Mouse (Mus musculus) G1E (cell line): ENCODE measurements around the gene Mfsd13b. TPM values are rescaled to one million over a fixed set of nuclear protein-coding genes. Genes with fewer than 3 reads are reported as not detected.
"Not testable (repeated sequence)": the region's sequence is repeated elsewhere in the genome, so short reads cannot be mapped to it uniquely, and the experiment has no call there.

ENCODE experiments used
- ATAC-seq: 2 replicates; pipeline ENCODE4 v1.8.0; 2016; ENCODE audit warnings: mild to moderate bottlenecking; ENCODE audit not compliant: insufficient number of reproducible peaks, poor library complexity, low FRiP score, severe bottlenecking; ENCODE audit errors: extremely low read depth
- DNase-seq: peaks from one replicate; pipeline ENCODE4 v3.0.0; 2012; ENCODE audit warnings: low spot score
- H3K27me3 ChIP-seq: 2 replicates; pipeline ENCODE4 v1.6.1; 2012; ENCODE audit warnings: mild to moderate bottlenecking, low read length, inconsistent platforms; ENCODE audit not compliant: insufficient read depth
- H3K36me3 ChIP-seq: replicated peaks from 2 replicates; pipeline ENCODE3; 2012; ENCODE audit warnings: mild to moderate bottlenecking, inconsistent platforms
- H3K4me1 ChIP-seq: 2 replicates; pipeline ENCODE4 v1.6.1; 2012; ENCODE audit warnings: low read depth, low read length, inconsistent platforms, mixed read lengths; ENCODE audit not compliant: insufficient read depth
- H3K4me3 ChIP-seq: 2 replicates; pipeline ENCODE4 v1.5.1; 2012; ENCODE audit warnings: low read depth, mild to moderate bottlenecking, inconsistent platforms, low read length, moderate library complexity, mixed read lengths
- H3K9me3 ChIP-seq: replicated peaks from 2 replicates; pipeline ENCODE4 v1.6.1; 2012; ENCODE audit warnings: inconsistent platforms
- CTCF ChIP-seq: IDR thresholded peaks from 2 replicates; pipeline ENCODE4 v1.5.1; 2012; ENCODE audit warnings: low read depth, low read length, inconsistent platforms, mixed read lengths
- GATA1 ChIP-seq: IDR thresholded peaks from 2 replicates; pipeline ENCODE4 v1.6.1; 2012; ENCODE audit warnings: borderline replicate concordance, low read length, inconsistent platforms, mixed read lengths
- GATA2 ChIP-seq: IDR thresholded peaks from 2 replicates; pipeline ENCODE4 v1.6.1; 2012; ENCODE audit warnings: low read depth, low read length, inconsistent platforms, borderline replicate concordance
- POLR2AphosphoS5 ChIP-seq: IDR thresholded peaks from 2 replicates; pipeline ENCODE4 v1.6.1; 2012; ENCODE audit warnings: low read depth, low read length, inconsistent platforms; ENCODE audit not compliant: insufficient replicate concordance
- TAL1 ChIP-seq: conservative IDR thresholded peaks from 2 replicates; pipeline ENCODE4 v1.6.1; 2012; ENCODE audit warnings: low read depth, low read length, inconsistent platforms, mixed read lengths
- polyA plus RNA-seq: library from polyadenylated mRNA; stranded (reverse); fragments of >175 nt; gene quantifications from 2 replicates; pipeline ENCODE4 v1.2.3, GENCODE M21; 2012
- total RNA-seq, 2 experiments: library from RNA; stranded (forward) in 1 of 2; stranded (reverse) in 1 of 2; fragments of 200-1000 nt in 1 of 2; fragments of >200 nt in 1 of 2; fragmentation: Nextera tagmentation in 1 of 2; gene quantifications; 2 replicates each; pipeline ENCODE4 v1.2.3; 2014 to 2017

Gene Mfsd13b
- total and polyA plus RNA-seq, 3 experiments = 0.38 to 4.5 TPM; not detected in 1

DNA sequence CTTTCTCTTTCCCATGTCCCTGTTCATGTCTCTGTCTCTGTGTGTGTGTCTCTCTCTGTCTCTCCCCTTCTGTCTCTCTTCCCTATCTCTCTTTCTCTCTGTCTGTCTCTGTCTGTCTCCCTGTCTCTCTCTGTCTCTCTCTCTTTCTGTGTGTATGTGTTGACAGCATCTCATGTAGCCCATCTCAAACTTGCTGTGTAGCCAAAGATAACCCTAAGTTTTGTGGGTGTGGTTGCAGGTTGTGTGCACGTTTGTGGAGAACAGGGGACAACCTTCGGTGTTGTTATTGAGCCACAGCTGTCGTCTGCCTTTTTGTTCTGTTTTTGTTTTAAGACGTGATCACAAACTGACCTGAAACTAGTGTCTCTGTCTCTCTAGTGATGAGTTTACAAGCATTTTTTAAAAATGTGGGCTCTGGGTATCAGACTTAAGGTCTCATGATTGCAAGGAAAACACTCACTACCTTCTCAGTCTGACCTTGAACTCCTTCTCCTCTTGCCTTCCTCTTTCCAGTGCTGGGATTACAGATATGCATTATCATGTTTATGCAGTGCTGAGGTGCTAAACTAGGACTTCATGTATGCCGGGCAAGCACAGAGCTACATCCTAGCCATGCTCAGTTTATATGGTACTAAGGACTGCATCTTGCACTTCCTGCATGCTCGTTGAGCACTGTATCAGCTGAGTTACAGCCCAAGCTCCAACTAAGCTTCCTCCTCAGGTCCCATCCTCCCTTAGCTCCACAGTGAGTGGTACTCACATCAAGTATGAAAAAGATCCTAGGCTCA, 43.1 kb downstream of the Mfsd13b start:
- Histone ChIP-seq H3K27me3 (peaks cover 27% of the 10 kb centered on the region), H3K9me3 (no peaks in the 10 kb centered on the region), H3K4me3 (no peak overlapping the region), H3K36me3 (no peaks in the 10 kb centered on the region), H3K4me1 (peaks cover 9% of the 10 kb centered on the region; the same call in 1 of the 2 replicates)
- ATAC-seq (no peak), DNase-seq (no peak)
- TF ChIP-seq GATA2 (no peak), TAL1 (no peak), CTCF (no peak), GATA1 (no peak), POLR2AphosphoS5 (no peak)

- Histone ChIP-seq H3K27me3 (peaks cover 25% of the 10 kb centered on the region; the same call in 1 of the 2 replicates), H3K9me3 (no peaks in the 10 kb centered on the region), H3K4me1 (peaks cover 12% of the 10 kb centered on the region; the same call in 1 of the 2 replicates), H3K4me3 (no peak overlapping the region), H3K36me3 (no peaks in the 10 kb centered on the region)
- ATAC-seq (no peak), DNase-seq (no peak)
- TF ChIP-seq GATA2 (no peak), POLR2AphosphoS5 (no peak), TAL1 (no peak), GATA1 (no peak), CTCF (no peak)
Measured at GRCm38 (mm10) chr7:121026300-121026699, 44.0 kb downstream of the Mfsd13b start.

DNA sequence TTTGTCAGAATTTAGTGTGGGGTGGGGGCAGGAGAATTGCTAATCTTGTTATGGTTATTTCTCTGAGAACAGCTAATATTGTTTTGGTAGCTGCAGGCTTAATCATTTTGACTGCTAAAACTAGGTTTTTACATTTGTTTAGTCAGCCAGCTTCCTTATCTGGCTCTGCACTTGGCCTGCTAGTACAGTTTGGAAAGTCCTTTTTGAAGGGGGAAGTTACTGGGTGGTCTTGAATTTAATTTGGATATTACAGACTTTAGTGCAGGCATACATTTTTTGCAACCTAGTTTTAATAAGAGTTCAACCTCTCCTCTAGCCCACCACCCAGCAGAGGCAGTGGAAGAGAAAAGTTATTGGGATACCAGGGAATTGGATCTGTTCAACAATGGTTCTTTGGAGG, 47.6 kb downstream of the Mfsd13b start:
- not testable (repeated sequence) for H3K9me3 ChIP-seq, ATAC-seq, DNase-seq, H3K4me3 ChIP-seq, H3K36me3 ChIP-seq
- Histone ChIP-seq H3K27me3 (peaks cover 11% of the 10 kb centered on the region; the same call in 1 of the 2 replicates), H3K4me1 (peaks cover 20% of the 10 kb centered on the region)

DNA sequence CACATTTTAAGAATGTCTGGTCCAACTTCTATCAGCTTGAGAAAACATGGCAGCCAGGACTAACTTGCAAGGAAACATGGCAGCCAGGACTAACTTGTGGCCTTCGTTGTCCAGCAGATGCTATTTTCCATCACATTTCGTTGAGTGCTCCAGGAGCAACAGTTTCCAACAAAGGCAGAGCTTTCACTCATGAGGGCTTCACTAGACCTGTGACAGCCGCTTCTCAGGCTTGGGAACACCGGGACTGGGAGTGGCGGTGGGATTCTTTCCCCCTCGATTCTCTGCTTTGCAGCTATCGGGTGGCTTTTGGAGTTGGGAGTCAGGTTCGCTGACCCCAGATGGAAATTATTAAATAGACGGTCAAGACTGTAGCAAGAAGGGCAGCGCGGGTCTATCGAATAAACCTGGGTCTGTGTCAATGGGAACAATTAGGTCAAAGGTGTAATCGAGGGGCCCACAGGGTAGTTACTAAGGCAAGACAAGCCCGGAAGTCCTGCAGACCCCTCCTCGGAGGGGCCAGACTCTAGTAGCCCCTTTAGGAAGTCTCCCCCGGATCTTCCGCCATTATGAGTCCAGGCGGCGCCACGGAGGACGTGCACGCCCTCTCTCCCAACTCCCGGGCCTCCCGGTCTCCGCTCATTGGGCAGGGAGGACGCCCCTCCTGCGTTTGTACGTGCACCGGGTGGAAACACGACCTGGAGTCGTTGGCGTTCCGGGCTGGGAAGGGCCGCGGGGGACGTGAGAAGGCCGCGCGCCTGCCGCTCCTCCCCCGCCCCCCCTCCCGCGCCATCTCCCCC, 51.7 kb downstream of the Mfsd13b start, which contains the start of gene Mettl9:
Mettl9 (plus strand) TSS at position 590 of the 797 bp plus-strand sequence.
- Histone ChIP-seq H3K9me3 (no peaks in the 10 kb centered on the region), H3K27me3 (no peaks in the 10 kb centered on the region), H3K4me3 (peak within 1 kb of the TSS; percentile 92), H3K4me1 (peaks cover 29% of the 10 kb centered on the region), H3K36me3 (peaks cover 13% of the 10 kb centered on the region)
- peak; percentile 97 for DNase-seq
- no peak for TF ChIP-seq TAL1
- TF ChIP-seq POLR2AphosphoS5 = no peak
- TF ChIP-seq GATA2 = no peak
- ATAC-seq = peak; percentile 93

DNA sequence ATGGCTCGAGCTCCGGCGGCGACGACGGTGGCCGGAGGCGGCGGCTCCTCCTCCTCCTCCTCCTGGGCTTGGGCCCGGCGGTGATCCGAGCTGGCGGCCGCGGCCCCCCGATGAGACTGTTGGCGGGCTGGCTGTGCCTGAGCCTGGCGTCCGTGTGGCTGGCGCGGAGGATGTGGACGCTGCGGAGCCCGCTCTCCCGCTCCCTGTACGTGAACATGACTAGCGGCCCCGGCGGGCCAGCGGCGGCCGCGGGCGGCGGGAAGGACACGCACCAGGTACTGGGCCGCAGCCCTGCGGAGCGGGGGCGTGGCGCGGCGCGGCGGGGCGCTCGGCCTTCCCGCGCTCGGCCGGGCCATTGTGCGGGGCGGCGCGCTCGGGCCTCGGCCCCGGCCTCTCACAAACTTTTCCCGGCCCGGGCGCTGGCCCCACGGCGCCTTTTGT, 52.4 kb downstream of the Mfsd13b start:
- TF ChIP-seq GATA2 (no peak), CTCF (no peak), TAL1 (no peak), GATA1 (no peak), POLR2AphosphoS5 (no peak)
- peaks cover 29% of the 10 kb centered on the region for H3K4me1 ChIP-seq
- ATAC-seq = no peak
- H3K27me3 ChIP-seq = no peaks in the 10 kb centered on the region
- no peaks in the 10 kb centered on the region for H3K9me3 ChIP-seq
- no peak for DNase-seq
- peaks cover 14% of the 10 kb centered on the region for H3K36me3 ChIP-seq
- H3K4me3 ChIP-seq = peak overlapping the region; percentile 92

DNA sequence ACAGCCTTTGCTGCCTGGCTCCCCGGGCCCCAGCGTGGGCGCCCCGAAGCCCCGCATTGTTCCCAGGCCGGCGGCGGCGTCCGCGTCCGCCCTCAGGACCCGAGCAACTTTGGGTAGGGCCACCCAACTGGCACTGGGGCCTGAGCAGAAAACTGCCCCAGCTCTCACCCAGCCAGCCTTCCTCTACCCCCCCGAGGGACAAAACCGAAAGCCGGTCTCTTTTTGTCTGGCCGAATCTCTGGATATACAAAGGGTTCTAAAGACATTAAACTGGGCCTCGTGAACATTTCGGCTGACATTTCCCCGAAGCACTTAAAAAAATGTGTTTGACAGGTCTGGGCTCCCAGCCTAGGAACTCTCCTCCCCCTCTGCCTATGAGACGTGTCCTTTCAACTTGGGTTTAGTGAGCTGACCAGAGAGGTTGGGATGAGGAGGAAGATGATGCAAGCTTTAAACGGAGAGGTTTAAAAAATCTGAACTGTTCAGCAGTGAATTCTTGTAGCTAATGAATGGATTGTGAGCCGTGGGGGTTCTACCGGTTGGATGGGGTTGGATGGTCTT, 52.9 kb downstream of the Mfsd13b start:
- peak; percentile 22 for DNase-seq

More for the DNA sequence above, 52.9 kb downstream of the Mfsd13b start:
- peaks cover 32% of the 10 kb centered on the region for H3K4me1 ChIP-seq
- ATAC-seq = no peak
- no peaks in the 10 kb centered on the region for H3K27me3 ChIP-seq
- no peaks in the 10 kb centered on the region for H3K9me3 ChIP-seq
- TF ChIP-seq CTCF (no peak), GATA2 (no peak), TAL1 (no peak), POLR2AphosphoS5 (no peak), GATA1 (no peak)
- H3K4me3 ChIP-seq = peak overlapping the region; percentile 92
- H3K36me3 ChIP-seq = peaks cover 20% of the 10 kb centered on the region
